Comparison of ENCODE assay signal across 9 mouse cellular contexts in the genomic region with DNA sequence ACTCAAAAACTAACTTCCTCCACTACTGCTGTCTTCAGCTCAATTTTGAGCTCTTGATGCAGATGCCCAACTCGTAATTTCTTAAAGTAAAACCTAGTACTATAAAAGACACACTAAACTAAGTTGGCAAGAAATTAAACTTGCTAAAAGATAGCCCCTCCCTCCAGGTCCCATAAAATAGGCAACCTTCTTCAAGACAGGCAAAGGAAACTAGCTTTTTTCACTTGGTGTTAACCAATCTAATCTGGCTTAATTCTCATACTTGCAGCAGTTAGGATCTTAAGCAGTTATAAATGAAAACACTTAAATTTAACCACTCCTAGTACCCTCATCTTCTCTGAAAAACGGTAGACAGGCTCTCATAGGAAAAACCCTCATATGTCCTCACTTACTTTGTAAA. TPM values are rescaled to one million over a fixed set of nuclear protein-coding genes. Genes with fewer than 3 reads are reported as not detected.
DNase-seq lines count a peak whose midpoint lies in the region; ATAC-seq lines count a peak whose summit lies in the region.
"Had no signal": no experiment of that assay in that cellular context is flagged by ENCODE, and none has a peak within 500 bp of the region (broad histone marks: within the 10 kb centered on the region; RNA-seq: fewer than 3 reads in every experiment).

No protein-coding gene starts in this region.

- no peaks in the 10 kb centered on the region for H3K36me3 ChIP-seq in lung, embryonic 16.5 days (ENCODE audit: control insufficient read depth, insufficient read depth, low read length)
- H3K36me3 ChIP-seq in forebrain, embryonic 14.5 days (ENCODE audit: control insufficient read depth, insufficient read depth, low read length) = no peaks in the 10 kb centered on the region
- H3K36me3 ChIP-seq in limb, embryonic 15.5 days = no peaks in the 10 kb centered on the region
- H3K36me3 ChIP-seq in stomach, embryonic 16.5 days (ENCODE audit: control insufficient read depth, insufficient read depth, low read length) = no peaks in the 10 kb centered on the region

- no peak overlapping the region for H3K27ac ChIP-seq in lung, embryonic 16.5 days (ENCODE audit: low read length)
- H3K27ac ChIP-seq in forebrain, embryonic 14.5 days (ENCODE audit: low read depth, low read length) = no peak overlapping the region
- no peak overlapping the region for H3K27ac ChIP-seq in limb, embryonic 15.5 days
- no peak overlapping the region for H3K27ac ChIP-seq in stomach, embryonic 16.5 days (ENCODE audit: low read length)

- H3K4me1 ChIP-seq in lung, embryonic 16.5 days (replicated peaks; ENCODE audit: control insufficient read depth, insufficient read depth, low read length) = peaks cover 16% of the 10 kb centered on the region
- peaks cover 17% of the 10 kb centered on the region for H3K4me1 ChIP-seq in forebrain, embryonic 14.5 days (ENCODE audit: control insufficient read depth, insufficient read depth, low read length)
- H3K4me1 ChIP-seq in limb, embryonic 15.5 days = peaks cover 25% of the 10 kb centered on the region
- H3K4me1 ChIP-seq in stomach, embryonic 16.5 days (ENCODE audit: control insufficient read depth, insufficient read depth, low read length) = peaks cover 17% of the 10 kb centered on the region

- no peaks in the 10 kb centered on the region for H3K9me3 ChIP-seq in lung, embryonic 16.5 days (ENCODE audit: control insufficient read depth, low read length)
- no peaks in the 10 kb centered on the region for H3K9me3 ChIP-seq in forebrain, embryonic 14.5 days (replicated peaks; ENCODE audit: control insufficient read depth, low read length)
- H3K9me3 ChIP-seq in limb, embryonic 15.5 days = no peaks in the 10 kb centered on the region
- H3K9me3 ChIP-seq in stomach, embryonic 16.5 days (replicated peaks; ENCODE audit: control insufficient read depth, low read length) = no peaks in the 10 kb centered on the region

- WGBS in lung, embryonic 16.5 days = 12% methylated on average over 2 of the region's 2 CpGs
- WGBS in forebrain, embryonic 14.5 days = 33% methylated on average over 2 of the region's 2 CpGs
- WGBS in limb, embryonic 15.5 days = 7% methylated on average over 2 of the region's 2 CpGs
- WGBS in stomach, embryonic 16.5 days = 13% methylated on average over 2 of the region's 2 CpGs

- no peaks in the 10 kb centered on the region for H3K27me3 ChIP-seq in lung, embryonic 16.5 days (ENCODE audit: control insufficient read depth, insufficient read depth, low read depth, low read length)
- no peaks in the 10 kb centered on the region for H3K27me3 ChIP-seq in forebrain, embryonic 14.5 days (replicated peaks; ENCODE audit: control insufficient read depth, insufficient read depth, low read length)
- H3K27me3 ChIP-seq in limb, embryonic 15.5 days = no peaks in the 10 kb centered on the region
- H3K27me3 ChIP-seq in stomach, embryonic 16.5 days (ENCODE audit: control insufficient read depth, insufficient read depth, low read length) = no peaks in the 10 kb centered on the region

- no peak for DNase-seq in lung, adult 18-20 months
- DNase-seq in forebrain, embryonic 14.5 days (ENCODE audit: low spot score) = no peak
- DNase-seq in cerebellum, postnatal 4 days (ENCODE audit: low spot score in 2 of 2) = no peak
- no peak for DNase-seq in spleen, adult 18-20 months
- DNase-seq: layer of hippocampus, postnatal 36 days had no signal

- peak overlapping the region; percentile 66 for H3K4me2 ChIP-seq in lung, embryonic 16.5 days (ENCODE audit: low read depth, low read length)
- H3K4me2 ChIP-seq in forebrain, embryonic 14.5 days (ENCODE audit: low read length) = peak overlapping the region; percentile 86
- peak overlapping the region; percentile 64 for H3K4me2 ChIP-seq in limb, embryonic 15.5 days
- peak overlapping the region; percentile 85 for H3K4me2 ChIP-seq in stomach, embryonic 16.5 days (ENCODE audit: low read depth, low read length)

- peak overlapping the region; percentile 34 for H3K9ac ChIP-seq in lung, embryonic 16.5 days (ENCODE audit: low read length)
- peak overlapping the region; percentile 95 for H3K9ac ChIP-seq in forebrain, embryonic 14.5 days (ENCODE audit: low read length)
- 0 out of 2 replicates have a peak overlapping the region, but pooled peaks have one; percentile 99 for H3K9ac ChIP-seq in limb, embryonic 15.5 days
- H3K9ac ChIP-seq in stomach, embryonic 16.5 days (ENCODE audit: low read length) = peak overlapping the region; percentile 26; the same call in 1 of the 2 replicates

- no peak for ATAC-seq in lung, embryonic 16.5 days (ENCODE audit: low read depth)
- no peak for ATAC-seq in forebrain, embryonic 14.5 days
- ATAC-seq in limb, embryonic 15.5 days (ENCODE audit: insufficient number of reproducible peaks, low FRiP score, low TSS enrichment, low read depth) = no peak
- no peak for ATAC-seq in stomach, embryonic 16.5 days (ENCODE audit: insufficient read depth, low FRiP score)
- ATAC-seq: activated CD4-positive, CD25-positive, alpha-beta regulatory T cell, adult 4 months had no signal

- peak overlapping the region; percentile 67 for H3K4me3 ChIP-seq in lung, embryonic 16.5 days (ENCODE audit: low read length)
- peak overlapping the region; percentile 86 for H3K4me3 ChIP-seq in forebrain, embryonic 14.5 days (ENCODE audit: low read depth, low read length)
- peak overlapping the region; percentile 86 for H3K4me3 ChIP-seq in limb, embryonic 15.5 days
- H3K4me3 ChIP-seq in stomach, embryonic 16.5 days (replicated peaks; ENCODE audit: low read length) = peak overlapping the region; percentile 88

RNA-seq across cellular contexts. Expression of gene Bptf, which starts 2.3 kb away (rescaled TPM):
- polyA plus RNA-seq in lung, embryonic 16.5 days (2015; fragmentation: Nextera tagmentation; extraction: Ambion mirVana) = 28.2 and 29.9 TPM in 2 replicates
- polyA plus RNA-seq in forebrain, embryonic 14.5 days (2014; fragmentation: Nextera tagmentation; extraction: Ambion mirVana) = 32.9 and 35.4 TPM in 2 replicates
- 23.6 and 31.1 TPM in 2 replicates for polyA plus RNA-seq in limb, embryonic 15.5 days (2015; fragmentation: Nextera tagmentation; extraction: Ambion mirVana)
- polyA plus RNA-seq in stomach, embryonic 16.5 days (2015; fragmentation: Nextera tagmentation; extraction: Ambion mirVana) = 22.8 and 27.4 TPM in 2 replicates

RNA-seq across cellular contexts. Expression of gene Nol11, which starts 59.5 kb away (rescaled TPM):
- polyA plus RNA-seq in lung, embryonic 16.5 days (2015; fragmentation: Nextera tagmentation; extraction: Ambion mirVana) = 47.1 and 49.4 TPM in 2 replicates
- polyA plus RNA-seq in forebrain, embryonic 14.5 days (2014; fragmentation: Nextera tagmentation; extraction: Ambion mirVana) = 50.5 and 54.0 TPM in 2 replicates
- polyA plus RNA-seq in limb, embryonic 15.5 days (2015; fragmentation: Nextera tagmentation; extraction: Ambion mirVana) = 45.0 and 47.5 TPM in 2 replicates
- 46.2 and 48.2 TPM in 2 replicates for polyA plus RNA-seq in stomach, embryonic 16.5 days (2015; fragmentation: Nextera tagmentation; extraction: Ambion mirVana)

Comparison
In these comparisons a context has a peak if more than half of its experiments do, and no peak if none do; other contexts are left out.
1. H3K9ac ChIP-seq: peak in every context shown above with its lines; median percentile 99 in limb, embryonic 15.5 days; 95 in forebrain, embryonic 14.5 days; 34 in lung, embryonic 16.5 days; 26 in stomach, embryonic 16.5 days.